Mouse (Mus musculus) right cerebral cortex, adult 2 months (tissue): ENCODE results near the gene Thra.

Experiments used
- DNase-seq, 2 experiments: peaks; one replicate each; pipeline ENCODE4 v3.0.0; 2021 to 2022; ENCODE audit warnings: low spot score in 2 of 2

The Thra gene

GRCm38 (mm10) chr11:98795015-98795713, 54.7 kb downstream of the Thra start, which contains the start of gene Msl1:
Gene Msl1, plus strand, starts transcription at chr11:98795516.
- peak; percentile 78 to 79 for DNase-seq

DNA sequence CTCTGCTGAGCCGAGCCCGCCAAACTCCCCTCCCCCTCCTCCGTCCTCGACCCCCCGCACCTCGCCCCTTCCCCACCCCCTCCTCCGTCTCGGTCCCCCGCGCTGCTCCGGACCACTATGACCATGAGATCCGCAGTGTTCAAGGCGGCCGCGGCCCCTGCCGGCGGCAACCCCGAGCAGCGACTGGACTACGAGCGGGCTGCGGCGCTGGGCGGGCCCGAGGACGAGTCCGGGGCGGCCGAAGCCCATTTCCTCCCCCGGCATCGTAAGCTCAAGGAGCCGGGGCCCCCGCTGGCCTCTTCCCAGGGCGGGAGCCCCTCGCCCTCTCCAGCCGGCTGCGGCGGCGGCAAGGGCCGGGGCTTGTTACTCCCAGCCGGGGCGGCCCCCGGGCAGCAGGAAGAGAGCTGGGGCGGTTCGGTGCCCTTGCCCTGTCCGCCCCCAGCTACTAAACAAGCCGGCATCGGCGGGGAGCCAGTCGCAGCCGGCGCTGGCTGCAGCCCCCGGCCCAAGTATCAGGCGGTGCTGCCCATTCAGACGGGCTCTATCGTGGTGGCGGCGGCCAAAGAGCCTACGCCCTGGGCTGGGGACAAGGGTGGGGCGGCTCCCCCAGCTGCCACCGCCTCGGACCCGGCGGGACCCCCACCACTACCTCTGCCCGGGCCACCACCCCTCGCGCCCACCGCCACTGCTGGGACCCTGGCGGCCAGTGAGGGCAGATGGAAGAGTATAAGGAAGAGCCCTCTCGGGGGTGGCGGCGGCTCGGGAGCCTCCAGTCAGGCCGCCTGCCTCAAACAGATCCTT, 55.5 kb downstream of the Thra start:
- no peak for DNase-seq

- DNase-seq = peak; percentile 72 to 77
Observed at GRCm38 (mm10) chr11:98796515-98797216, 56.2 kb downstream of the Thra start.

- no peak for DNase-seq
Observed at GRCm38 (mm10) chr11:98797306-98797705, 56.9 kb downstream of the Thra start.

GRCm38 (mm10) chr11:98797909-98798308, 57.5 kb downstream of the Thra start:
- no peak for DNase-seq

- no peak for DNase-seq
Observed at GRCm38 (mm10) chr11:98804605-98805004, 64.2 kb downstream of the Thra start, which contains the start of gene Casc3. Gene Casc3, plus strand, starts transcription at chr11:98804905.

DNA sequence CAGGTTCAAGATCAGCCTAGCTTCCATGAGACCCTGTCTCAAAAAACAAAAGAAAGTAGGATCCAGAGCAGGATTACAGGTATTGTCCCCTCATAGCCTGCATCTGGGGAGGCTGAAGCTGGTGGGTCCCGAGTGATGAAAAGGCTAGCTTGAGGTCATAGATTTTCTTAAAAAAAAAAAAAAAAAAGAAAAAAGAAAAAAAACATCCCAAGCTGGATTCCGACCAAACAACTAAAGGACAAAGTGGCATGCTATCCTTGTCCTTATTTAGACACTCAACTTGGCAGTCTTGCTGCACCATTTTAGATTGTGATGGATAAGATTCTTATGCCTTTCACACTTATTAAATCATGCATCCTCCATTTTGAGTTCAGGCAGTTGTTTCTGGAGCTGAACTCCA, 68.0 kb downstream of the Thra start:
- DNase-seq = no peak

DNA sequence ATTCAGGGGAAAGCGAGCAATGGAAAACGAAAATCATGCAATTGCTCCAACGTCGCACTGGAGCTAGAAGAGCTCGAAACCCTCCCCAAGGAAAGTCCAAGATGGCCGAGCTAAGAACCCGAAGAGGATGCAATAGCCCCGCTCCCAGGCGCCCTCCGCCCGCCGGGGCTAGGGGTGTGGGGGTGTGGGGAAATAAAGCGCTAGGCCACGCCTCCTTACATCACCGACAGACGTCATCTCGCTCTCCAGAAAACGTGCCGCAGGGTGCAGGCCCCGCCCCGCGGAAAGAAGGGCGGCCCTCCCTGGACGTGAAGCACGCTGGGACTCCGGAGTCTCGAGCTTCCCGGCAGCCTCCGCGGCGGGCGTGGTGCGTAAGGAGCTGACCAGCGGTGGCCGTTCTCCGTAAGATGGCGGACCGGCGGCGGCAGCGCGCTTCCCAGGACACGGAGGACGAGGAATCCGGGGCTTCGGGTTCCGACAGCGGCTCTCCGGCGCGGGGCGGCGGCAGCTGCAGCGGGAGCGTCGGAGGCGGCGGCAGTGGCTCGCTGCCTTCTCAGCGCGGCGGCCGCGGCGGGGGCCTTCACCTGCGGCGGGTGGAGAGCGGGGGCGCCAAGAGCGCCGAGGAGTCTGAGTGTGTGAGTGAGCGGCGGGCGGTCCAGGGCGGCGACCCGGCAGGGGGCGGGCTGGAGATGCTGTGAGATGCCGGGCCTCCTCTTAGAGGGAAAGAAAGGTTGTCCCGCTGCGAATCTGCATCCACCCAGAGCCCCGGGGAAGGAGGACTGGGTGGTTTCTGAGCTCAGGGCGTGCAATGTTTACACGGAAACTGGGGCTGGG, 69.2 kb downstream of the Thra start:
- peak; percentile 99 for DNase-seq

GRCm38 (mm10) chr11:98810686-98811085, 70.2 kb downstream of the Thra start:
- DNase-seq = no peak

GRCm38 (mm10) chr11:98816706-98817239, 76.3 kb downstream of the Thra start:
- no peak for DNase-seq
